Mouse (Mus musculus) intestine, embryonic 14.5 days (tissue): ENCODE results near the gene Med26. TPM values are rescaled to one million over a fixed set of nuclear protein-coding genes. Genes with fewer than 3 reads are reported as not detected.
A peak's percentile ranks its signal among the peaks of the same experiment; 100 is the strongest.

Experiments
- ATAC-seq: fragments of 200-750 bp; cut with Nextera tagmentation; replicated peaks from 2 replicates; pipeline ENCODE4 v1.8.0; 2017; ENCODE audit warnings: low read depth, moderate number of reproducible peaks, moderate TSS enrichment, moderate library complexity; ENCODE audit not compliant: low FRiP score, low TSS enrichment
- DNase-seq: peaks from one replicate; pipeline ENCODE4 v3.0.0-alpha.2; 2018; ENCODE audit warnings: low spot score
- H3K27ac ChIP-seq: fragments of 300-500 bp; sonication (generic); 2 replicates; pipeline ENCODE4 v1.5.1; 2014; ENCODE audit warnings: low read depth, mild to moderate bottlenecking, control low read depth
- H3K27me3 ChIP-seq: fragments of 300-500 bp; sonication (generic); replicated peaks from 2 replicates; pipeline ENCODE4 v1.6.1; 2014; ENCODE audit warnings: low read length, control low read depth; ENCODE audit not compliant: control insufficient read depth, insufficient read depth
- H3K36me3 ChIP-seq: fragments of 300-500 bp; sonication (generic); 2 replicates; pipeline ENCODE4 v1.6.1; 2014; ENCODE audit warnings: low read length, control low read depth; ENCODE audit not compliant: control insufficient read depth, insufficient read depth
- H3K4me1 ChIP-seq: fragments of 300-500 bp; sonication (generic); replicated peaks from 2 replicates; pipeline ENCODE4 v1.6.1; 2014; ENCODE audit warnings: low read length, control low read depth, mixed read lengths; ENCODE audit not compliant: control insufficient read depth, insufficient read depth
- H3K4me2 ChIP-seq: fragments of 300-500 bp; sonication (generic); 2 replicates; pipeline ENCODE4 v1.6.1; 2014; ENCODE audit warnings: low read length
- H3K4me3 ChIP-seq: fragments of 300-500 bp; sonication (generic); 2 replicates; pipeline ENCODE4 v1.5.1; 2014; ENCODE audit warnings: low read depth, low read length, control low read depth, mixed read lengths
- H3K9ac ChIP-seq: fragments of 300-500 bp; sonication (generic); 2 replicates; pipeline ENCODE4 v1.6.1; 2014; ENCODE audit warnings: mild to moderate bottlenecking, low read length
- H3K9me3 ChIP-seq: fragments of 300-500 bp; sonication (generic); 2 replicates; pipeline ENCODE4 v1.6.1; 2016; ENCODE audit warnings: low read length, control low read depth; ENCODE audit not compliant: control insufficient read depth
- WGBS: fragments of 180-500 bp; shearing (Covaris S2); extraction: QIAGEN DNeasy Blood & Tissue Kit; methylation state at CpG from one replicate; pipeline ENCODE4 v1.1.7; 2014; 5-methylcytosine and 5-hydroxymethylcytosine counted together
- polyA plus RNA-seq: library from polyadenylated mRNA; unstranded; fragments of >200 nt; fragmentation: Nextera tagmentation; extraction: Ambion mirVana; gene quantifications from 2 replicates; pipeline ENCODE4 v1.2.1, GENCODE M21; 2014

Gene Med26
- polyA plus RNA-seq, 1 experiment from 2014 or later: 13.9 TPM

GRCm38 (mm10) chr8:72561111-72561689 lies 13.1 kb upstream of the Med26 start:
- Histone ChIP-seq H3K4me1 (no peaks in the 10 kb centered on the region), H3K9me3 (no peaks in the 10 kb centered on the region), H3K9ac (no peak overlapping the region), H3K4me3 (no peak overlapping the region), H3K36me3 (peaks cover 41% of the 10 kb centered on the region), H3K27ac (no peak overlapping the region), H3K4me2 (no peak overlapping the region), H3K27me3 (no peaks in the 10 kb centered on the region)
- 74% methylated on average over 1 of the region's 1 CpGs for WGBS
- no peak for ATAC-seq
- DNase-seq: no peak

- Histone ChIP-seq H3K4me2 (no peak overlapping the region), H3K4me1 (no peaks in the 10 kb centered on the region), H3K9me3 (no peaks in the 10 kb centered on the region), H3K36me3 (peaks cover 29% of the 10 kb centered on the region), H3K4me3 (no peak overlapping the region), H3K27me3 (no peaks in the 10 kb centered on the region), H3K27ac (no peak overlapping the region), H3K9ac (no peak overlapping the region)
- WGBS: 48% methylated on average over 4 of the region's 4 CpGs
- no peak for DNase-seq
- ATAC-seq: no peak
Observed at GRCm38 (mm10) chr8:72555770-72556169, 7.7 kb upstream of the Med26 start.

GRCm38 (mm10) chr8:72549314-72549892 lies 1.3 kb upstream of the Med26 start:
- Histone ChIP-seq H3K27me3 (no peaks in the 10 kb centered on the region), H3K9ac (peak overlapping the region; percentile 56), H3K4me3 (peak overlapping the region; percentile 97), H3K36me3 (peaks cover 25% of the 10 kb centered on the region), H3K9me3 (no peaks in the 10 kb centered on the region), H3K4me1 (peaks cover 20% of the 10 kb centered on the region), H3K27ac (peak overlapping the region; percentile 90; the same call in 1 of the 2 replicates), H3K4me2 (peak overlapping the region; percentile 80)
- 6% methylated on average over 5 of the region's 5 CpGs for WGBS
- no peak for ATAC-seq
- DNase-seq: no peak

- DNase-seq (peak; percentile 73), ATAC-seq (no peak)
- WGBS: under 1% methylated on average over 45 of the region's 45 CpGs
- H3K4me3 ChIP-seq: peak overlapping the region; percentile 97
- peak overlapping the region; percentile 80 for H3K4me2 ChIP-seq
- peaks cover 20% of the 10 kb centered on the region for H3K4me1 ChIP-seq
- H3K9ac ChIP-seq: peak overlapping the region; percentile 56
- peak overlapping the region; percentile 90 for H3K27ac ChIP-seq
- H3K27me3 ChIP-seq: no peaks in the 10 kb centered on the region
- no peaks in the 10 kb centered on the region for H3K9me3 ChIP-seq
- peaks cover 27% of the 10 kb centered on the region for H3K36me3 ChIP-seq
Observed at GRCm38 (mm10) chr8:72548644-72549313, 709 bp upstream of the Med26 start.

- no peak for ATAC-seq
- Histone ChIP-seq H3K4me3 (peak overlapping the region; percentile 97), H3K4me1 (peaks cover 20% of the 10 kb centered on the region), H3K4me2 (peak overlapping the region; percentile 80), H3K27ac (peak overlapping the region; percentile 65; the same call in 1 of the 2 replicates), H3K36me3 (peaks cover 26% of the 10 kb centered on the region), H3K9me3 (no peaks in the 10 kb centered on the region), H3K27me3 (no peaks in the 10 kb centered on the region), H3K9ac (peak overlapping the region; percentile 96)
- WGBS: 1% methylated on average over 27 of the region's 27 CpGs
- DNase-seq: peak; percentile 73
Observed at GRCm38 (mm10) chr8:72547122-72547801, 808 bp downstream of the Med26 start.

GRCm38 (mm10) chr8:72539234-72539633 lies 8.8 kb downstream of the Med26 start:
- no peak for ATAC-seq
- Histone ChIP-seq H3K4me3 (no peak overlapping the region), H3K27ac (no peak overlapping the region)

GRCm38 (mm10) chr8:72534888-72535287 lies 13.2 kb downstream of the Med26 start:
- 90% methylated on average over 3 of the region's 3 CpGs for WGBS
- H3K36me3 ChIP-seq: no peaks in the 10 kb centered on the region
- no peaks in the 10 kb centered on the region for H3K9me3 ChIP-seq
- no peak overlapping the region for H3K9ac ChIP-seq
- H3K27ac ChIP-seq: no peak overlapping the region
- H3K4me2 ChIP-seq: no peak overlapping the region
- DNase-seq (no peak), ATAC-seq (no peak)
- no peaks in the 10 kb centered on the region for H3K27me3 ChIP-seq
- H3K4me1 ChIP-seq: no peaks in the 10 kb centered on the region
- no peak overlapping the region for H3K4me3 ChIP-seq

More at GRCm38 (mm10) chr8:72539234-72539633, 8.8 kb downstream of the Med26 start:
- no peak for DNase-seq
- Histone ChIP-seq H3K4me1 (no peaks in the 10 kb centered on the region; the same call in 1 of the 2 replicates), H3K27me3 (no peaks in the 10 kb centered on the region), H3K36me3 (peaks cover 9% of the 10 kb centered on the region), H3K9ac (no peak overlapping the region), H3K9me3 (no peaks in the 10 kb centered on the region), H3K4me2 (no peak overlapping the region)

- H3K27me3 ChIP-seq: no peaks in the 10 kb centered on the region
- DNase-seq (no peak), ATAC-seq (no peak)
- H3K9me3 ChIP-seq: no peaks in the 10 kb centered on the region
- H3K4me2 ChIP-seq: no peak overlapping the region
- H3K36me3 ChIP-seq: no peaks in the 10 kb centered on the region
- H3K4me1 ChIP-seq: no peaks in the 10 kb centered on the region
- no peak overlapping the region for H3K4me3 ChIP-seq
- WGBS: 88% methylated on average over 1 of the region's 1 CpGs
- no peak overlapping the region for H3K27ac ChIP-seq
- H3K9ac ChIP-seq: no peak overlapping the region
Observed at GRCm38 (mm10) chr8:72532103-72532502, 16.0 kb downstream of the Med26 start.
